Mouse (Mus musculus) neutrophil, adult 5-6 weeks (primary cell): Measurements from ENCODE around the gene Wdr5. TPM values are rescaled to one million over a fixed set of nuclear protein-coding genes. Genes with fewer than 3 reads are reported as not detected.

Experiments
- ATAC-seq: fragments of 151-379, 151-347 bp; 2 replicates; pipeline ENCODE4 v1.8.0; 2017; ENCODE audit warnings: mild to moderate bottlenecking, moderate TSS enrichment; ENCODE audit not compliant: insufficient number of reproducible peaks, poor library complexity, low FRiP score, severe bottlenecking; ENCODE audit errors: extremely low read depth
- total RNA-seq: library from RNA; stranded (forward); fragments of 200-1000 nt; gene quantifications from 2 replicates; pipeline ENCODE4 v1.2.3, GENCODE M21; 2017

Wdr5 gene
- total RNA-seq, 1 experiment from 2014 or later, result 36.8 TPM

DNA sequence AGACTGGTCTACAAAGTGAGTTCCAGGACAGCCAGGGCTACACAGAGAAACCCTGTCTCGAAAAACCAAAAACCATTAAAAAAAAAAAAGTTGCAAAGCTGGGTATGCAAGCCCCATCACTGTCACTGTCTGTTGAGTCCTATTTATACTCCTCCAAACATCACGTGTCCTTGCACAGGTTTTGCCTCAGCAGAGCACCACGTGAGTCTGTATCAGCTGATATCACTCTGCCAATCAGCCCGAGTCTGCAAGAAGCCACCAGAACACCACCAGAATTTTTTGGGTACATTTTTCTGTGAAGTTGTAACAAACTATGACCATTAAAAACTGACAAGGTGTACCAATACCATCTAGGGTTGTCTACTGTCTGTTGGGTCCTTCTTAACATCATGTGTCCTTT, 63.6 kb downstream of the Wdr5 start:
- no peak for ATAC-seq

DNA sequence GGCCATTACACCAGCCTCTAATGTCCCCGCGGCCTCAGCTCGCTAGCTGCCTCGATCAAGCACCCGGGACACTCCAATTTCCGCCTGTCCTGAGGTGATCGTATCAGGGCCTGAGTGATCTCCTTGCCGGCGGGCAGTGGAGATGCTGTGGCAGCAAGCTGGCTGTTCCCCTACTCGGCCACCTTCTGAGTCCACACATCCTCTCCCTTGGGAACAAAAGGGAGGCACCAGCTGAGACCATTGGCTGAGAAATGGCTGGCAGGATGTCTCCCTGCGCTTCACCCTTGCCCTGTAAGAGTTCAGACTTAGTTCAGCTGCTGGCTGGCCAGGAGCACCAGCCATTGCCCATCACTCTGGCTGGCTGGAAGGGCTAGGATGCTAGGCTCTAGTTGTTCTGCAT, 67.2 kb downstream of the Wdr5 start:
- ATAC-seq, result no peak

DNA sequence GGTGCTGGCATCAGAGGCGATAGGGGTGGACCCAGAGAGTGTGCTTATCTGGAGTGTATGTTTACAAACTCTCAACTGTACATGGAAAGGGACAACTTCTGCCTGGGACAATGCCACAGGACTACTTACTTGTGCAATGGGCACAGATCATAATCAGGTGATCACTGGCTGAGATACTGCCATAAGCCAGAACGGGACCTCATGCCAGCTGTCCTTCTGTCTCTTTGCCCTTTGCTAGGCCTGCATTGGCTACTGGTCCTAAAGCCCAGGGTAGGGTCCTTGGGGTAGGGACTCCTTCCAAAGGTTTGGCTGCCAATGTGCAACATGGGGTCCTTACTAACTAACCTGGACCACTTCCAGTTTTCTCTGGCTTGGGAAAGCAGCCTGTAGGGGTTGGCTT, 68.1 kb downstream of the Wdr5 start:
- no peak for ATAC-seq

- ATAC-seq, result no peak
These were observed 69.6 kb downstream of the Wdr5 start for GRCm38 (mm10) chr2:27584546-27584945.

Other genes with a start within 250 kb of the Wdr5 start
- 38.4 and 39.5 TPM in 2 replicates for gene Vav2, start 88.1 kb upstream of the Wdr5 start, total RNA-seq
- 0.25 and 0.47 TPM in 2 replicates for gene Brd3os, start 72.8 kb upstream of the Wdr5 start, total RNA-seq
- gene Brd3, start 7.5 kb upstream of the Wdr5 start, total RNA-seq, result 29.4 and 31.4 TPM in 2 replicates
- gene Rxra, start 161.3 kb downstream of the Wdr5 start, total RNA-seq, result 5.4 and 8.4 TPM in 2 replicates